Comparison of ENCODE assay signal across 19 mouse cellular contexts in the genomic region with DNA sequence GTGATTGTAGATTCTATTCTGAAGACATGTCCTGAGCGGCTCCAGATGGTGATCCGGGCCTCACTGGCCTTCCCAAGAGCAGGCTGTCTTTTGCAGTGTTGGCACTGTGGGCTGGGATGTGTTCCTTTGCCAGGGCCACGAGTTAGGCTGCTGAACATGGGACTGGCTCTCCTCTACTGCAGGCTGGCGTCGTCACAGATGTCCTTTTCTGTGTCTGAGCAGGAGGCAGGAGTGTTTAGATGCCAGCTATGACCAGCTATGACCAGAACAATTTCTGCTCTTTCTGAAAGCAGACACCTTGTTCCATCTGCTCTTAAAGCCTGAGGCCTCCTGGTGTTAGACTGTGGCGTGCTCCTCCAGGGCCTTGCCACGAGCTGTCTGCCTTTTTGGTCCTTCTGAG. TPM values are rescaled to one million over a fixed set of nuclear protein-coding genes. Genes with fewer than 3 reads are reported as not detected.
DNase-seq lines count a peak whose midpoint lies in the region; ATAC-seq and TF ChIP-seq lines count a peak whose summit lies in the region.
"Had no signal": no experiment of that assay in that cellular context is flagged by ENCODE, and none has a peak within 500 bp of the region (broad histone marks: within the 10 kb centered on the region; RNA-seq: fewer than 3 reads in every experiment).

No protein-coding gene starts in this region.

- ATAC-seq in intestine, postnatal 0 days, result no peak
- no peak for ATAC-seq in intestine, embryonic 16.5 days
- ATAC-seq in heart, embryonic 14.5 days (ENCODE audit: insufficient number of reproducible peaks, insufficient read depth, low FRiP score, low read depth), result no peak
- ATAC-seq in liver, postnatal 0 days, result no peak
- ATAC-seq: forebrain, embryonic 14.5 days; intestine, embryonic 15.5 days had no signal

- no peak overlapping the region for H3K4me2 ChIP-seq in intestine, postnatal 0 days (replicated peaks; ENCODE audit: low read depth)
- no peak overlapping the region for H3K4me2 ChIP-seq in intestine, embryonic 16.5 days (ENCODE audit: low read depth, low read length)
- no peak overlapping the region for H3K4me2 ChIP-seq in heart, embryonic 14.5 days (ENCODE audit: low read length)
- H3K4me2 ChIP-seq in liver, postnatal 0 days (ENCODE audit: low read depth, low read length), result no peak overlapping the region
- H3K4me2 ChIP-seq: hindbrain, embryonic 12.5 days; intestine, embryonic 15.5 days; midbrain, embryonic 11.5 days had no signal

- H3K27ac ChIP-seq in intestine, postnatal 0 days (ENCODE audit: low read depth, low read length), result no peak overlapping the region
- H3K27ac ChIP-seq in intestine, embryonic 16.5 days (ENCODE audit: low read length), result no peak overlapping the region
- no peak overlapping the region for H3K27ac ChIP-seq in heart, embryonic 14.5 days (replicated peaks in 1 of 2; ENCODE audit: control insufficient read depth in 1 of 2, insufficient read depth in 1 of 2, low read depth in 2 of 2, low read length in 2 of 2)
- H3K27ac ChIP-seq in liver, postnatal 0 days (ENCODE audit: low read depth), result no peak overlapping the region
- H3K27ac ChIP-seq: hindbrain, embryonic 12.5 days; intestine, embryonic 15.5 days had no signal

- TF ChIP-seq CTCF in intestine, postnatal 0 days (IDR thresholded peaks at IDR 0.05; ENCODE audit: low read depth), result 0 out of 2 replicates have a peak, but pooled peaks have one; percentile 2
- no peak for TF ChIP-seq CTCF in liver, postnatal 0 days (IDR thresholded peaks at IDR 0.05; ENCODE audit: low read depth)

- no peak overlapping the region for H3K4me3 ChIP-seq in intestine, postnatal 0 days (ENCODE audit: low read depth, low read length)
- H3K4me3 ChIP-seq in intestine, embryonic 16.5 days (ENCODE audit: low read length), result no peak overlapping the region
- no peak overlapping the region for H3K4me3 ChIP-seq in heart, embryonic 14.5 days (ENCODE audit: control insufficient read depth in 1 of 2, insufficient read depth in 1 of 2, low read depth in 1 of 2, low read length in 2 of 2)
- H3K4me3 ChIP-seq in liver, postnatal 0 days (ENCODE audit: low read depth, low read length), result no peak overlapping the region
- H3K4me3 ChIP-seq: hindbrain, embryonic 12.5 days; intestine, embryonic 15.5 days; myocyte had no signal

- no peak for TF ChIP-seq EP300 in liver, postnatal 0 days (IDR thresholded peaks at IDR 0.05; ENCODE audit: low read depth)

- 71% methylated on average over 7 of the region's 7 CpGs for WGBS in intestine, postnatal 0 days
- WGBS in intestine, embryonic 16.5 days, result 73% methylated on average over 7 of the region's 7 CpGs
- whole genome bisulfite sequencing in heart, embryonic 14.5 days, result 76% methylated on average over 7 of the region's 7 CpGs
- 67% methylated on average over 7 of the region's 7 CpGs for WGBS in liver, postnatal 0 days (ENCODE audit: insufficient replicate concordance)

- H3K36me3 ChIP-seq in intestine, postnatal 0 days (ENCODE audit: control insufficient read depth, insufficient read depth), result no peaks in the 10 kb centered on the region
- no peaks in the 10 kb centered on the region; the same call in 1 of the 2 replicates for H3K36me3 ChIP-seq in intestine, embryonic 16.5 days (ENCODE audit: control insufficient read depth, insufficient read depth, low read length)
- peaks cover 4% of the 10 kb centered on the region; the same call in 1 of the 2 replicates for H3K36me3 ChIP-seq in heart, embryonic 14.5 days (ENCODE audit: control insufficient read depth, insufficient read depth, low read length)
- no peaks in the 10 kb centered on the region for H3K36me3 ChIP-seq in liver, postnatal 0 days (replicated peaks; ENCODE audit: insufficient read depth, low read length)
- H3K36me3 ChIP-seq: hindbrain, embryonic 12.5 days; intestine, embryonic 15.5 days had no signal

- no peaks in the 10 kb centered on the region for H3K27me3 ChIP-seq in intestine, postnatal 0 days (replicated peaks; ENCODE audit: control insufficient read depth, insufficient read depth, low read length)
- H3K27me3 ChIP-seq in intestine, embryonic 16.5 days (replicated peaks; ENCODE audit: control insufficient read depth, insufficient read depth, low read length), result no peaks in the 10 kb centered on the region
- H3K27me3 ChIP-seq in heart, embryonic 14.5 days (ENCODE audit: control insufficient read depth, insufficient read depth, low read length), result no peaks in the 10 kb centered on the region
- no peaks in the 10 kb centered on the region for H3K27me3 ChIP-seq in liver, postnatal 0 days (ENCODE audit: insufficient read depth, low read length)
- H3K27me3 ChIP-seq: hindbrain, embryonic 12.5 days; intestine, embryonic 15.5 days had no signal

- peak; percentile 67 for DNase-seq in gastrocnemius, adult 18-20 months (ENCODE audit: low spot score)
- no peak for DNase-seq in gastrocnemius, postnatal 4 days (ENCODE audit: low spot score in 2 of 2)
- peak; percentile 61 for DNase-seq in cerebellum, adult 8-10 months
- DNase-seq in layer of hippocampus, postnatal 25 days (ENCODE audit: extremely low spot score in 1 of 2, low spot score in 1 of 2), result no peak
- DNase-seq in liver, postnatal 0 days, result no peak
- DNase-seq: adrenal gland, postnatal 14 days; embryo, embryonic 11 days; kidney, postnatal 36 days; lung, postnatal 4 days; right cerebral cortex, adult 18-20 months; thymus, postnatal 25 days had no signal

- H3K9ac ChIP-seq in intestine, postnatal 0 days (ENCODE audit: low read depth, low read length), result no peak overlapping the region
- no peak overlapping the region for H3K9ac ChIP-seq in intestine, embryonic 16.5 days (ENCODE audit: low read depth, low read length)
- 0 out of 2 replicates have a peak overlapping the region, but pooled peaks have one; percentile 3 for H3K9ac ChIP-seq in heart, embryonic 14.5 days (ENCODE audit: low read length)
- H3K9ac ChIP-seq in liver, postnatal 0 days (replicated peaks), result no peak overlapping the region
- H3K9ac ChIP-seq: hindbrain, embryonic 12.5 days; intestine, embryonic 15.5 days had no signal

- H3K4me1 ChIP-seq in intestine, postnatal 0 days (replicated peaks; ENCODE audit: control insufficient read depth, insufficient read depth, low read length), result no peaks in the 10 kb centered on the region
- peaks cover 7% of the 10 kb centered on the region for H3K4me1 ChIP-seq in intestine, embryonic 16.5 days (ENCODE audit: control insufficient read depth, insufficient read depth, low read length)
- H3K4me1 ChIP-seq in heart, embryonic 14.5 days (ENCODE audit: control insufficient read depth in 2 of 2, insufficient read depth in 2 of 2, low read length in 2 of 2), result peaks cover 21 to 38% of the 10 kb centered on the region in 2 experiments
- H3K4me1 ChIP-seq in liver, postnatal 0 days (ENCODE audit: insufficient read depth), result no peaks in the 10 kb centered on the region

- H3K9me3 ChIP-seq in intestine, postnatal 0 days (ENCODE audit: control insufficient read depth), result no peaks in the 10 kb centered on the region
- no peaks in the 10 kb centered on the region for H3K9me3 ChIP-seq in intestine, embryonic 16.5 days (ENCODE audit: control insufficient read depth, low read length)
- H3K9me3 ChIP-seq in heart, embryonic 14.5 days (ENCODE audit: control insufficient read depth, low read length), result no peaks in the 10 kb centered on the region
- no peaks in the 10 kb centered on the region for H3K9me3 ChIP-seq in liver, postnatal 0 days (ENCODE audit: low read length)
- H3K9me3 ChIP-seq: hindbrain, embryonic 12.5 days; intestine, embryonic 15.5 days had no signal

RNA-seq across cellular contexts. Expression of a gene that starts 31.9 kb away (rescaled TPM):
- total RNA-seq in gastrocnemius, adult 18-20 months (2021), result 10 to 100 TPM; 10.5 to 11.2 TPM
- 100 to 1,000 TPM; 479 to 480 TPM for total RNA-seq in gastrocnemius, postnatal 4 days (2021)
- polyA plus RNA-seq in intestine, postnatal 0 days (2015; fragmentation: Nextera tagmentation; extraction: Ambion mirVana), result 39.5 and 40.7 TPM in 2 replicates
- polyA plus RNA-seq in intestine, embryonic 16.5 days (2015; fragmentation: Nextera tagmentation; extraction: Ambion mirVana), result 78.1 and 80.5 TPM in 2 replicates
- polyA plus RNA-seq in heart, embryonic 14.5 days (2014; fragmentation: Nextera tagmentation; extraction: Ambion mirVana), result 62.9 and 70.0 TPM in 2 replicates
- 1 to 10 TPM; 3.3 to 4.2 TPM for total RNA-seq in layer of hippocampus, postnatal 25 days (2021)
- polyA plus RNA-seq in liver, postnatal 0 days (2015; fragmentation: Nextera tagmentation; extraction: Ambion mirVana), result 9.5 and 10.9 TPM in 2 replicates

Comparison
In these comparisons a context has a peak if more than half of its experiments do, and no peak if none do; other contexts are left out.
1. DNase-seq: peak in gastrocnemius, adult 18-20 months (single experiment) and cerebellum, adult 8-10 months (single experiment); none in gastrocnemius, postnatal 4 days (0 of 2), layer of hippocampus, postnatal 25 days (0 of 2) and liver, postnatal 0 days (single experiment).